Mouse (Mus musculus) layer of hippocampus, adult 8-10 months (tissue): ENCODE measurements at regions not wholly inside any gene's neighbourhood (a gene's known extent, or its start where the extent isn't known, plus 50 kb on each side); places are given as distances from the start of the nearest gene placed in this dataset.

Experiments used
- DNase-seq, 2 experiments: peaks; one replicate each; pipeline ENCODE4 v3.0.0; 2022; ENCODE audit warnings: low spot score in 2 of 2

DNA sequence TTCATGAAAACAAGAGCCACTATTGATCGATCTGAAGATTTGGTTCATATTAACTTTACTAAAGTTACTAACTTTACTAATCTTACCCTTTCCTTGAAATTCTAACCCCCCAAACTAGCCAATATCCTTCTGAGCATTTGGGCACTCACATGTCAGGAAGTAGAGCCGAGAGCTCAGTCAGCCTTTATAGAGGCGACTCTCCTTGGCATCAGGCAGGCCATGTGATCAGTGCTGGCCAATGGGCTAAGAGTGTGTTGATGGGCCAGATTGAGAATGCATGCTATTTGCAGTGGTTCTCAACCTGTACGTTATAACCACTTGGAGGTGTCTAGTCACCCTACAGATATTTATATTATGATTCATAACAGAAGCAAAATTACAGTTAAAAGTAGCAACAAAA is 69.6 kb upstream of the Slc35b4 start:
- no peak for DNase-seq

DNA sequence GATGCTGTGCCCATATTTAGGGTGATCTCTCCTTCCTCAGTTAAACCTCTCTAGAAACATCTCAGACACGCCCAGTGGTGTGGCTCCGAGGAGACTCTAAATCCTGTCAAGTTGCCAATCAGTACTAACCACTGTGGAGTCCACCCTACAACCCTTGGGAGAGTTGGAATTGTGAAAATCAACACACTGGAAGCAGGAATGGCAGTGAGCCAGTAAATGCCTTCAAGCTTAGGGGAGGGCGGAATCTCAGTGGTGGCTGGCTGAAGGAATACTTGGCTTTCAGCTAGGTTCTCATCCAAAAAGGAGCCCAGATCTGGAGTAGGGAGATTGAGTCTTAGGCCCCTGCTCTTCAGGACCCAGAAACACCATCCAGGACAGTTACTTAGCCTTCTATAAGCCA is 66.1 kb upstream of the Slc35b4 start:
- DNase-seq: no peak

DNA sequence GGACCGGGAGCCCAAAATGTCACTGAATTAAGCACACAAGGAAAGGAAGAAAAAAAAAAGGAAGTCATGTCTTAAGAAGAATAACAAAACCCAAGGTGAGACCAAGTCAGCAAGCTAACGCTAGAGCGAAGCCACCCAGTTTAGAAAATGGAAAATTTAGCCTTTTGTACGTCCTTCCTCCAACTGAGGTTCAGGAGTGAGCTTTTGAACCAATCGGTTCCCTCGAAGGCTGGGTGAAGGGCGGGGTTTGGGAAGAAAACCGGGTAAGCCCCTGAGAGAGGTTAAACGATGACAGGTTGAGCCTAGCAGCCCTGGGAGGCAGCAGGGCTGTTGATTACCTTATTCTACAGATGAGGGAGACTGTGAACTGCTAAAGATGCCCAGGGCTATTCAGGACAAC is 65.6 kb upstream of the Slc35b4 start:
- no peak for DNase-seq

DNA sequence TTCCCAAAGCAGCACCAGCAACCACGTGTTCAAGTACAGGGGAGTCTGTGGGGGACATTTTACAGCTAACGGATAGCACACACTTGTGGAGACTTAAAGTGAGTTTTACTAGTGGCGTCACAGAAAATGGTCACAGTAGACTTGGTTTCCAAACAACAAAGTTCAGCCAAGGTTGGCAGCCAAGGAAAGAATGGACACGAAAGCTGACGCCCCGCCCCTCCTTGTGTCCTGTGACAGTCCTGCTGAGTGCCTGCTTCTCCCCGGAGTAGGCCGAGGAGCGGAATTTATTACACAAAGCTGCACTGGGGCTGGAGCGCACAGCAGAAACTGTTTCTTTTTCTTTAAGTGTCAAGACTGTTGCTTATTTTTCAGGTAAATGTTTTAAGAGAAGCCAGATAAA is 58.2 kb upstream of the Slc35b4 start:
- DNase-seq: no peak

DNA sequence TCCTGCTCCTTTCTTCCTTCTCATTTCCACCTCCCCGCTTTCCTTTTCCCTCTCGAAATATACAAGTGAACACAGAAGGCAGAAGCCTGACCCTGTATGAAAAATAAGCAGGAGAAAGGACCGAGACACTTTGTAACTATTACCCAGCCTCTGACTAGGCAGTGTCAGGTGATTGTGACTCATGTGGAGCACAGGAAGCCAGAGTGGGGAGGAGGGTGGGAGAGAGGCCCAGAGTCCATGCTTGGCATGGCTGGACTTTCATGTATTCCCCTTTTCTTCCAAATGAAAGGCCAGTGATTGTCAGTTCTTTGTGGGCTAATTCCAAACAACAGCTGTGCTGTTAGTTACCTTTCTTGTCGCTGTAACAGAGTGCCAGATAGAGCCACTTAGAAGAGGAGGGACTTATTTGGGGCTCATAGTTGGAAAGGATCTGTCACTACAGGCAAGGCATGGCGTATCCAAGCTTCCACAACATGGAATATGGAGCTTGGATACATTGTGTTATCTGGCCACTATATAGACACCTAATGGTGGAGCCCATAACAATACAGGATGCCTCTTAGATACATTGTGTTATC is 57.6 kb upstream of the Slc35b4 start:
- no peak for DNase-seq

DNA sequence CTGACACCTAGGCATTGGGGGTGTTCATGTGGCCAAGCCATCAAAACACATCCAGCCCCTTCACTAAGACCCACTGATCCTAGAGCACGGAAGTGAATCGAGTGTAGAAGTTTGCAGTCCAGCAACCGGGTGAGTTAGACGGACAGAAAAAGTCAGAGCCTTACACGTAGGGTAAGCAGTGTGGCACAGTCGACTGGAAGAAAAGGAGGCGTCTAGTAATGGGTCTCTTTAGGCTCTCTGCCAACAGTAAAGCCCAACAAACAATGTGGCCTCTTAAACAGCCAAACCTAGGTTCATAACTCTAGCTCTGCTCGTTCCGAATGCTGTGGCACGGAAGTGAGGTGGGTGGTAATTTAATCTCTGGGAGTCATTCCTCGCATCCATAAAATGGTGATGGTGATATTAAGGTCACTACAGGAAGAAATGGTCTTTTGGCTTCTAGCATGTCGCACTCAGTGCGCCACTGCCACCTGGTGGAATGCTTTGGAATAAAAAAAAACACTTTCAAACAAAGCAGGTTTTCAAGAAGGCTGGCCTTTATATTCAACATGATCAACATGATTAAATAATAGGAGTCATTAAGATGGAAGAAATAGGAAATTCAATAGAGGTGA is 54.0 kb upstream of the Slc35b4 start:
- peak; percentile 14 to 48 for DNase-seq

DNA sequence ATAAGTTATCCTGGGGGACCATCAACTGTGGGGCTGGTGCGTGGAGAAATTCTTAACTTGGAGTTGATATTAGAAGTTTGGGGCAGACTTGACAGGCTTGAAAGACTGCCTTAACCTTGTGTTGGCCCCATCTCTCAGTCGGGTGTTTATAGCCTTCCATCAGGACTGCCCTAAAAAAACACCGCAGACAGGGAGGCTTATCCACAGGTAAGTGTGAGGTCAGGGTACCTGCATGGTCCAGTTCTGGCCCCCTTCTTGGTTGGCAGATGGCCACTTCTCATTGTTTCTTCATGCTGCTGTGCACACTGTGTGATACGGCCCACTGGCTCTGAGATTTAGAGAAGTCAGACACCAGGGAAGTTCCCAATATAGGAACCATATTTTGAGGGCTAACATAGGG is 50.2 kb upstream of the Slc35b4 start:
- DNase-seq: no peak
